Mouse (Mus musculus) hindbrain, embryonic 11.5 days (tissue): ENCODE data around the gene Trim23. TPM values are rescaled to one million over a fixed set of nuclear protein-coding genes. Genes with fewer than 3 reads are reported as not detected.

ENCODE experiments used
- ATAC-seq: fragments of 200-750 bp; cut with Nextera tagmentation; 2 replicates; pipeline ENCODE4 v1.8.0; 2017; ENCODE audit warnings: mild to moderate bottlenecking, moderate TSS enrichment, moderate library complexity; ENCODE audit not compliant: low FRiP score
- DNase-seq: peaks from one replicate; pipeline ENCODE4 v3.0.0-alpha.2; 2015; ENCODE audit warnings: low spot score
- H3K27ac ChIP-seq: fragments of 300-500 bp; sonication (generic); 2 replicates; pipeline ENCODE4 v1.5.1; 2014; ENCODE audit warnings: mild to moderate bottlenecking, low read depth, low read length
- H3K27me3 ChIP-seq: fragments of 300-500 bp; sonication (generic); 2 replicates; pipeline ENCODE4 v1.6.1; 2014; ENCODE audit warnings: mild to moderate bottlenecking, low read length, moderate library complexity, mixed read lengths; ENCODE audit not compliant: control insufficient read depth, insufficient read depth
- H3K36me3 ChIP-seq: fragments of 300-500 bp; sonication (generic); 2 replicates; pipeline ENCODE4 v1.6.1; 2014; ENCODE audit warnings: mild to moderate bottlenecking, low read length, moderate library complexity, mixed read lengths; ENCODE audit not compliant: control insufficient read depth, insufficient read depth
- H3K4me1 ChIP-seq: fragments of 300-500 bp; sonication (generic); replicated peaks from 2 replicates; pipeline ENCODE4 v1.6.1; 2014; ENCODE audit warnings: low read length, mixed read lengths; ENCODE audit not compliant: control insufficient read depth, insufficient read depth
- H3K4me2 ChIP-seq: fragments of 300-500 bp; sonication (generic); replicated peaks from 2 replicates; pipeline ENCODE4 v1.6.1; 2014; ENCODE audit warnings: mild to moderate bottlenecking, low read depth, low read length
- H3K4me3 ChIP-seq: fragments of 300-500 bp; sonication (generic); 2 replicates; pipeline ENCODE4 v1.5.1; 2014; ENCODE audit warnings: low read depth, low read length
- H3K9ac ChIP-seq: fragments of 300-500 bp; sonication (generic); 2 replicates; pipeline ENCODE4 v1.6.1; 2014; ENCODE audit warnings: low read depth, low read length
- H3K9me3 ChIP-seq: fragments of 300-500 bp; sonication (generic); 2 replicates; pipeline ENCODE4 v1.6.1; 2016; ENCODE audit warnings: low read length; ENCODE audit not compliant: control insufficient read depth
- WGBS: fragments of 180-500 bp; shearing (Covaris S2); extraction: QIAGEN DNeasy Blood & Tissue Kit; methylation state at CpG from one replicate; pipeline ENCODE4 v1.1.7; 2014; 5-methylcytosine and 5-hydroxymethylcytosine counted together
- polyA plus RNA-seq: library from polyadenylated mRNA; unstranded; fragments of >200 nt; fragmentation: Nextera tagmentation; extraction: Ambion mirVana; gene quantifications from 2 replicates; pipeline ENCODE4 v1.2.1, GENCODE M21; 2014

The Trim23 gene
- 28.1 and 28.7 TPM in 2 replicates for polyA plus RNA-seq

- DNase-seq = peak; percentile 100
- no peaks in the 10 kb centered on the region for H3K27me3 ChIP-seq
- peak within 1 kb of the TSS; percentile 62 for H3K4me2 ChIP-seq
- 0% methylated on average over 38 of the region's 38 CpGs for WGBS
- no peaks in the 10 kb centered on the region for H3K9me3 ChIP-seq
- peak; percentile 99 for ATAC-seq
- H3K9ac ChIP-seq = peak within 1 kb of the TSS; percentile 79
- peak within 1 kb of the TSS; percentile 65; the same call in 1 of the 2 replicates for H3K27ac ChIP-seq
- H3K4me1 ChIP-seq = no peaks in the 10 kb centered on the region
- H3K36me3 ChIP-seq = no peaks in the 10 kb centered on the region
- H3K4me3 ChIP-seq = peak within 1 kb of the TSS; percentile 78
Observed at GRCm38 (mm10) chr13:104178650-104179121, at the start of gene Trim23. TSS of gene Trim23 (plus strand) at chr13:104178797.

- Histone ChIP-seq H3K4me2 (no peak overlapping the region), H3K27ac (no peak overlapping the region), H3K4me3 (no peak overlapping the region), H3K27me3 (no peaks in the 10 kb centered on the region), H3K36me3 (no peaks in the 10 kb centered on the region), H3K9me3 (no peaks in the 10 kb centered on the region), H3K4me1 (no peaks in the 10 kb centered on the region), H3K9ac (no peak overlapping the region)
- ATAC-seq (no peak), DNase-seq (no peak)
- WGBS = 83% methylated on average over 2 of the region's 2 CpGs
Observed at GRCm38 (mm10) chr13:104132561-104132960, 46.0 kb upstream of the Trim23 start.

- Histone ChIP-seq H3K36me3 (no peaks in the 10 kb centered on the region), H3K4me1 (no peaks in the 10 kb centered on the region), H3K9ac (no peak overlapping the region), H3K4me2 (no peak overlapping the region), H3K9me3 (no peaks in the 10 kb centered on the region), H3K27ac (no peak overlapping the region), H3K27me3 (no peaks in the 10 kb centered on the region), H3K4me3 (no peak overlapping the region)
- ATAC-seq (peak; percentile 54; the same call in 1 of the 2 replicates), DNase-seq (no peak)
- WGBS = 69% methylated on average over 4 of the region's 4 CpGs
Observed at GRCm38 (mm10) chr13:104134510-104135085, 44.0 kb upstream of the Trim23 start.

GRCm38 (mm10) chr13:104139369-104140209 lies 39.0 kb upstream of the Trim23 start:
- H3K27ac ChIP-seq = no peak overlapping the region
- 51% methylated on average over 13 of the region's 13 CpGs for WGBS
- ATAC-seq = peak; percentile 46; the same call in 1 of the 2 replicates
- no peaks in the 10 kb centered on the region for H3K36me3 ChIP-seq
- peak; percentile 83 for DNase-seq
- H3K27me3 ChIP-seq = no peaks in the 10 kb centered on the region
- H3K4me1 ChIP-seq = no peaks in the 10 kb centered on the region
- H3K4me2 ChIP-seq = no peak overlapping the region
- H3K9ac ChIP-seq = no peak overlapping the region
- H3K4me3 ChIP-seq = no peak overlapping the region
- H3K9me3 ChIP-seq = no peaks in the 10 kb centered on the region

GRCm38 (mm10) chr13:104144871-104145270 lies 33.7 kb upstream of the Trim23 start:
- no peak for ATAC-seq

GRCm38 (mm10) chr13:104145646-104146045 lies 33.0 kb upstream of the Trim23 start:
- Histone ChIP-seq H3K36me3 (0 out of 2 replicates have a peak, but pooled peaks cover 3% of the 10 kb centered on the region), H3K4me3 (no peak overlapping the region), H3K27me3 (no peaks in the 10 kb centered on the region), H3K9me3 (no peaks in the 10 kb centered on the region), H3K9ac (no peak overlapping the region), H3K4me2 (no peak overlapping the region), H3K4me1 (no peaks in the 10 kb centered on the region), H3K27ac (no peak overlapping the region)
- ATAC-seq (no peak), DNase-seq (no peak)
- 90% methylated on average over 3 of the region's 3 CpGs for WGBS

More at GRCm38 (mm10) chr13:104144871-104145270, 33.7 kb upstream of the Trim23 start:
- no peak overlapping the region for H3K4me3 ChIP-seq
- no peak overlapping the region for H3K4me2 ChIP-seq
- H3K27me3 ChIP-seq = no peaks in the 10 kb centered on the region
- no peak overlapping the region for H3K9ac ChIP-seq
- 0 out of 2 replicates have a peak, but pooled peaks cover 3% of the 10 kb centered on the region for H3K36me3 ChIP-seq
- no peak overlapping the region for H3K27ac ChIP-seq
- H3K9me3 ChIP-seq = no peaks in the 10 kb centered on the region
- 76% methylated on average over 9 of the region's 9 CpGs for WGBS
- no peak for DNase-seq
- no peaks in the 10 kb centered on the region for H3K4me1 ChIP-seq

- no peaks in the 10 kb centered on the region for H3K4me1 ChIP-seq
- H3K9ac ChIP-seq = no peak overlapping the region
- no peaks in the 10 kb centered on the region for H3K27me3 ChIP-seq
- H3K27ac ChIP-seq = no peak overlapping the region
- 97% methylated on average over 5 of the region's 5 CpGs for WGBS
- no peaks in the 10 kb centered on the region for H3K9me3 ChIP-seq
- no peak overlapping the region for H3K4me2 ChIP-seq
- DNase-seq (no peak), ATAC-seq (no peak)
- H3K36me3 ChIP-seq = 0 out of 2 replicates have a peak, but pooled peaks cover 3% of the 10 kb centered on the region
- H3K4me3 ChIP-seq = no peak overlapping the region
Observed at GRCm38 (mm10) chr13:104154180-104154579, 24.4 kb upstream of the Trim23 start.

GRCm38 (mm10) chr13:104155106-104155505 lies 23.5 kb upstream of the Trim23 start:
- H3K4me2 ChIP-seq = no peak overlapping the region
- no peaks in the 10 kb centered on the region for H3K4me1 ChIP-seq
- no peak overlapping the region for H3K27ac ChIP-seq
- DNase-seq = no peak
- no peaks in the 10 kb centered on the region for H3K27me3 ChIP-seq
- no peak overlapping the region for H3K4me3 ChIP-seq
- H3K9me3 ChIP-seq = no peaks in the 10 kb centered on the region
- ATAC-seq = no peak
- no peaks in the 10 kb centered on the region for H3K36me3 ChIP-seq
- 95% methylated on average over 7 of the region's 7 CpGs for WGBS
- H3K9ac ChIP-seq = no peak overlapping the region
